Mouse (Mus musculus) MEL (cell line): ENCODE results near the gene Sh3rf1. TPM values are rescaled to one million over a fixed set of nuclear protein-coding genes. Genes with fewer than 3 reads are reported as not detected.

ENCODE experiments used
- DNase-seq: peaks from one replicate; pipeline ENCODE4 v3.0.0; 2011; ENCODE audit warnings: low read depth, low spot score
- H3K27ac ChIP-seq: 2 replicates; pipeline ENCODE4 v1.5.1; 2012; ENCODE audit warnings: low read depth, mild to moderate bottlenecking, control low read depth, low read length, moderate library complexity; ENCODE audit not compliant: control insufficient read depth
- H3K27me3 ChIP-seq, 2 experiments: fragments of 150-350 bp in 1 of 2; sonication (generic) in 1 of 2; 2 replicates each; pipeline ENCODE4 v1.6.1; 2012; ENCODE audit warnings: low read length in 2 of 2, mild to moderate bottlenecking in 2 of 2, improper control_type of control experiment in 1 of 2, moderate library complexity in 1 of 2; ENCODE audit not compliant: insufficient read depth in 2 of 2, control insufficient read depth in 1 of 2
- H3K36me3 ChIP-seq, 2 experiments: 2 replicates each; pipeline ENCODE4 v1.6.1; 2012 to 2014; ENCODE audit warnings: low read length in 2 of 2, improper control_type of control experiment in 1 of 2, inconsistent platforms in 1 of 2, mild to moderate bottlenecking in 1 of 2; ENCODE audit not compliant: insufficient read depth in 2 of 2, control insufficient read depth in 1 of 2
- H3K4me1 ChIP-seq, 2 experiments: fragments of 150-350 bp in 1 of 2; sonication (generic) in 1 of 2; 2 replicates each; pipeline ENCODE4 v1.6.1; 2012; ENCODE audit warnings: low read length in 2 of 2, improper control_type of control experiment in 1 of 2, mild to moderate bottlenecking in 1 of 2; ENCODE audit not compliant: insufficient read depth in 2 of 2, control insufficient read depth in 1 of 2
- H3K4me3 ChIP-seq, 2 experiments: fragments of 150-350 bp in 1 of 2; sonication (generic) in 1 of 2; 2 replicates each; pipeline ENCODE4 v1.5.1; 2012; ENCODE audit warnings: low read depth in 2 of 2, low read length in 2 of 2, mild to moderate bottlenecking in 2 of 2, moderate library complexity in 2 of 2, control low read depth in 1 of 2, improper control_type of control experiment in 1 of 2; ENCODE audit not compliant: control insufficient read depth in 1 of 2, insufficient read depth in 1 of 2
- H3K79me2 ChIP-seq: 2 replicates; pipeline ENCODE4 v1.6.1; 2012; ENCODE audit warnings: mild to moderate bottlenecking, low read length, moderate library complexity; ENCODE audit not compliant: control insufficient read depth, poor library complexity, insufficient read depth
- H3K9ac ChIP-seq: 2 replicates; pipeline ENCODE4 v1.6.1; 2012; ENCODE audit warnings: low read depth, mild to moderate bottlenecking, control low read depth, low read length, moderate library complexity; ENCODE audit not compliant: control insufficient read depth, poor library complexity, severe bottlenecking
- H3K9me3 ChIP-seq: fragments of 150-350 bp; sonication (generic); replicated peaks from 2 replicates; pipeline ENCODE4 v1.6.1; 2012; ENCODE audit warnings: mild to moderate bottlenecking, low read length, improper control_type of control experiment, moderate library complexity; ENCODE audit not compliant: insufficient read depth
- CHD1 ChIP-seq: IDR thresholded peaks from 2 replicates; pipeline ENCODE4 v1.6.1; 2012; ENCODE audit warnings: low read depth, mild to moderate bottlenecking, inconsistent platforms, low read length, improper control_type of control experiment
- ELF1 ChIP-seq: IDR thresholded peaks from 2 replicates; pipeline ENCODE4 v1.6.1; 2014; ENCODE audit warnings: low read depth, mild to moderate bottlenecking, inconsistent platforms, low read length, improper control_type of control experiment, moderate library complexity
- ETS1 ChIP-seq: IDR thresholded peaks from 2 replicates; pipeline ENCODE4 v1.6.1; 2012; ENCODE audit warnings: low read depth, mild to moderate bottlenecking, inconsistent platforms, low read length, improper control_type of control experiment, moderate library complexity
- MAFK ChIP-seq: IDR thresholded peaks from 2 replicates; pipeline ENCODE4 v1.6.1; 2011; ENCODE audit warnings: low read depth, mild to moderate bottlenecking, low read length, improper control_type of control experiment, borderline replicate concordance
- MAZ ChIP-seq: IDR thresholded peaks from 2 replicates; pipeline ENCODE4 v1.6.1; 2012; ENCODE audit warnings: low read depth, mild to moderate bottlenecking, inconsistent platforms, low read length, improper control_type of control experiment
- MEF2A ChIP-seq: IDR thresholded peaks from 2 replicates; pipeline ENCODE4 v1.6.1; 2014; ENCODE audit warnings: low read depth, mild to moderate bottlenecking, inconsistent platforms, low read length, improper control_type of control experiment; ENCODE audit not compliant: poor library complexity, insufficient replicate concordance, severe bottlenecking; ENCODE audit errors: extremely low read depth
- MYC ChIP-seq: IDR thresholded peaks from 2 replicates; pipeline ENCODE4 v1.6.1; 2011; ENCODE audit warnings: low read depth, mild to moderate bottlenecking, low read length, improper control_type of control experiment, moderate library complexity
- NELFE ChIP-seq: IDR thresholded peaks from 2 replicates; pipeline ENCODE4 v1.6.1; 2011; ENCODE audit warnings: low read depth, low read length, improper control_type of control experiment
- POLR2A ChIP-seq, 2 experiments: IDR thresholded peaks; 2 replicates each; pipeline ENCODE4 v1.6.1; 2011 to 2012; ENCODE audit warnings: low read length in 2 of 2, mild to moderate bottlenecking in 2 of 2, control low read depth in 1 of 2, improper control_type of control experiment in 1 of 2, low read depth in 1 of 2, moderate library complexity in 1 of 2; ENCODE audit not compliant: control insufficient read depth in 1 of 2, insufficient read depth in 1 of 2, poor library complexity in 1 of 2
- TCF12 ChIP-seq: IDR thresholded peaks from 2 replicates; pipeline ENCODE4 v1.6.1; 2014; ENCODE audit warnings: low read depth, mild to moderate bottlenecking, inconsistent platforms, low read length, improper control_type of control experiment, moderate library complexity
- USF1 ChIP-seq: IDR thresholded peaks from 2 replicates; pipeline ENCODE4 v1.6.1; 2014; ENCODE audit warnings: low read depth, mild to moderate bottlenecking, inconsistent platforms, low read length, improper control_type of control experiment, moderate library complexity
- ZC3H11A ChIP-seq: IDR thresholded peaks from 2 replicates; pipeline ENCODE4 v1.6.1; 2012; ENCODE audit warnings: low read depth, mild to moderate bottlenecking, inconsistent platforms, low read length, improper control_type of control experiment
- ZKSCAN1 ChIP-seq: IDR thresholded peaks from 2 replicates; pipeline ENCODE4 v1.6.1; 2012; ENCODE audit warnings: low read depth, mild to moderate bottlenecking, inconsistent platforms, low read length, improper control_type of control experiment, moderate library complexity
- ZMIZ1 ChIP-seq: IDR thresholded peaks from 2 replicates; pipeline ENCODE4 v1.6.1; 2012; ENCODE audit warnings: low read depth, mild to moderate bottlenecking, inconsistent platforms, low read length, improper control_type of control experiment, moderate library complexity
- polyA plus RNA-seq, 2 experiments: library from polyadenylated mRNA; stranded (reverse) in 1 of 2; unstranded in 1 of 2; fragments of >175 nt in 1 of 2; fragments of >200 nt in 1 of 2; gene quantifications; 2 replicates each; pipeline versions ENCODE4 v1.2.1 to v1.2.4; 2012; ENCODE audit warnings: low replicate concordance in 2 of 2, low read depth in 1 of 2; ENCODE audit not compliant: insufficient read length in 2 of 2, insufficient read depth in 1 of 2, missing spikeins in 1 of 2
- total RNA-seq: library from RNA; depleted of rRNA; stranded (reverse); fragments of 300-350 nt; gene quantifications from 2 replicates; pipeline ENCODE4 v1.2.3, GENCODE M21; 2012

Gene Sh3rf1
- total and polyA plus RNA-seq, 3 experiments: 1.5 to 5.9 TPM; not detected in 1

DNA sequence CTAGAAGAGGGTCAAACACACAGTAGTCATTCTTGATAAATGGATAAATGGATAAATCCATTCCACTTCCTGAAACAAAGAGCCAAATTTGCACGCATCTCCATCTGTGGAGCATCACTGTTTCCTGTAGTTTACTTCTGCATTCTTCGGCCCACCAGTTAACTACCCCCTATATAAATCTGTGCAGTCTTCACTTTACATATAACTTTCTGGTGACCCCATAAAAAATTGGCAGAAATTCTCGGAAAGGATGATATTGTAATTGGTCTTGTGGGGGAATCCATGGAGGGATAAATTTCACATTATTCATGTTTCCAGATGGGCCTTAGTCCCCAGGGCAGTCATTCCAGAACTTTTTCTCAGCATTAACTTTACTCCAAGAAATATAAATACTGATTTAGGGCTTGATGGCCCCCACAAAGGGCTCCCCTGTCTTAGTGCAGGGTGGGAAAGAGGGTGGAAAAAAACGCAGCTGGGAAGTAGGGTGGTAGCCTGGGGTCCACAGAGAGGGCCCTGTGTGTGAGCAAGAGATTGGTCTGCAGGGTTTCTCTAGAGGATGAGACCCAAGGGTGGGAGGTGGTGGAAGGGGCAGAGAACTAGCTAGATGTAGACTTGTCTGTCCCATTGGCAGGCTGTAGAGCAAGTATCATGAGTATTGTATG, 205.3 kb downstream of the Sh3rf1 start:
- H3K27ac ChIP-seq: no peak overlapping the region
- H3K79me2 ChIP-seq: no peaks in the 10 kb centered on the region
- no peaks in the 10 kb centered on the region for H3K9me3 ChIP-seq
- peaks cover 0 to 17% of the 10 kb centered on the region in 2 experiments; a peak in 2 of 4 replicates for H3K36me3 ChIP-seq
- H3K9ac ChIP-seq: no peak overlapping the region
- peaks cover 3 to 19% of the 10 kb centered on the region in 2 experiments; a peak in 3 of 4 replicates for H3K4me1 ChIP-seq
- TF ChIP-seq MEF2A (no peak), MAZ (no peak), ETS1 (no peak), ZC3H11A (no peak), CHD1 (no peak), MAFK (no peak), MYC (no peak), POLR2A (IDR thresholded peaks at IDR 0.05; ENCODE audit: control insufficient read depth in 1 of 2, insufficient read depth in 1 of 2, low read depth in 1 of 2, low read length in 2 of 2, poor library complexity in 1 of 2) (no peak), ZMIZ1 (no peak), NELFE (no peak), ELF1 (no peak), USF1 (no peak)
- DNase-seq: no peak
- no peaks in the 10 kb centered on the region for H3K27me3 ChIP-seq
- no peak overlapping the region for H3K4me3 ChIP-seq

GRCm38 (mm10) chr8:61435481-61435880, 211.8 kb downstream of the Sh3rf1 start:
- H3K27ac ChIP-seq: no peak overlapping the region
- no peaks in the 10 kb centered on the region for H3K9me3 ChIP-seq

GRCm38 (mm10) chr8:61436147-61436546, 212.5 kb downstream of the Sh3rf1 start:
- H3K27me3 ChIP-seq: no peaks in the 10 kb centered on the region
- H3K9ac ChIP-seq: no peak overlapping the region
- H3K79me2 ChIP-seq: no peaks in the 10 kb centered on the region
- H3K4me1 ChIP-seq: no peaks in the 10 kb centered on the region
- H3K4me3 ChIP-seq: no peak overlapping the region
- H3K36me3 ChIP-seq: no peaks in the 10 kb centered on the region
- no peak overlapping the region for H3K27ac ChIP-seq
- no peak for DNase-seq
- TF ChIP-seq TCF12 (no peak), CHD1 (no peak), ELF1 (no peak)
- no peaks in the 10 kb centered on the region for H3K9me3 ChIP-seq

More at GRCm38 (mm10) chr8:61435481-61435880, 211.8 kb downstream of the Sh3rf1 start:
- TF ChIP-seq USF1 (peak; percentile 23; the same call in 1 of the 2 replicates), ZKSCAN1 (no peak)
- Histone ChIP-seq H3K9ac (no peak overlapping the region), H3K4me3 (no peak overlapping the region), H3K79me2 (no peaks in the 10 kb centered on the region), H3K27me3 (no peaks in the 10 kb centered on the region), H3K4me1 (no peaks in the 10 kb centered on the region), H3K36me3 (no peaks in the 10 kb centered on the region)
- DNase-seq: no peak
